Mouse (Mus musculus) right cerebral cortex, postnatal 14 days (tissue): ENCODE results near the gene Scimp.
"Not testable (repeated sequence)": the region's sequence is repeated elsewhere in the genome, so short reads cannot be mapped to it uniquely, and the experiment has no call there.

Experiments used
- DNase-seq: peaks from one replicate; pipeline ENCODE4 v3.0.0; 2022

The Scimp gene

GRCm38 (mm10) chr11:70763936-70764808, 48.2 kb downstream of the Scimp start, which contains the start of gene Zfp3:
Gene Zfp3 (plus strand): TSS chr11:70764209.
- DNase-seq: peak; percentile 87

- no peak for DNase-seq
Observed at GRCm38 (mm10) chr11:70763582-70763935, 48.8 kb downstream of the Scimp start.

- DNase-seq: no peak
Observed at GRCm38 (mm10) chr11:70762641-70763040, 49.7 kb downstream of the Scimp start.

GRCm38 (mm10) chr11:70760446-70760845, 51.9 kb downstream of the Scimp start:
- DNase-seq: not testable (repeated sequence)

- DNase-seq: peak; percentile 87
Observed at GRCm38 (mm10) chr11:70755645-70756044, 56.7 kb downstream of the Scimp start.

GRCm38 (mm10) chr11:70754958-70755357, 57.4 kb downstream of the Scimp start:
- DNase-seq: no peak

GRCm38 (mm10) chr11:70754476-70754875, 57.9 kb downstream of the Scimp start:
- no peak for DNase-seq

- no peak for DNase-seq
Observed at GRCm38 (mm10) chr11:70753146-70753545, 59.2 kb downstream of the Scimp start.

GRCm38 (mm10) chr11:70752337-70753017, 59.9 kb downstream of the Scimp start:
- no peak for DNase-seq

- DNase-seq: no peak
Observed at GRCm38 (mm10) chr11:70747876-70748545, 64.4 kb downstream of the Scimp start.

- no peak for DNase-seq
Observed at GRCm38 (mm10) chr11:70745636-70746035, 66.8 kb downstream of the Scimp start.

- no peak for DNase-seq
Observed at GRCm38 (mm10) chr11:70742581-70743459, 69.6 kb downstream of the Scimp start.

- no peak for DNase-seq
Observed at GRCm38 (mm10) chr11:70742117-70742516, 70.3 kb downstream of the Scimp start.

- no peak for DNase-seq
Observed at GRCm38 (mm10) chr11:70741603-70742002, 70.8 kb downstream of the Scimp start.
